Mouse (Mus musculus) bone marrow, adult 2 months (tissue): Measurements from ENCODE around the gene Lgi2. TPM values are rescaled to one million over a fixed set of nuclear protein-coding genes. Genes with fewer than 3 reads are reported as not detected.

Experiments
- H3K27ac ChIP-seq: fragments of 200-500 bp; 2 replicates; pipeline ENCODE4 v1.5.1; 2012; ENCODE audit warnings: low read depth, mild to moderate bottlenecking, control low read depth, inconsistent platforms, low read length; ENCODE audit not compliant: control insufficient read depth, poor library complexity, insufficient read depth
- H3K4me1 ChIP-seq: fragments of 200-500 bp; 2 replicates; pipeline ENCODE4 v1.6.1; 2011; ENCODE audit warnings: low read length; ENCODE audit not compliant: control insufficient read depth, insufficient read depth
- H3K4me3 ChIP-seq: fragments of 200-500 bp; replicated peaks from 2 replicates; pipeline ENCODE3; 2011; ENCODE audit warnings: mild to moderate bottlenecking, low read depth, low read length, control low read depth; ENCODE audit not compliant: control insufficient read depth
- CTCF ChIP-seq: fragments of 200-500 bp; IDR thresholded peaks from 2 replicates; pipeline ENCODE4 v1.5.1; 2011; ENCODE audit warnings: low read length, control low read depth; ENCODE audit not compliant: control insufficient read depth, insufficient read depth
- POLR2A ChIP-seq: fragments of 200-500 bp; IDR thresholded peaks from 2 replicates; pipeline ENCODE4 v1.6.1; 2011; ENCODE audit warnings: low read depth, mild to moderate bottlenecking, control low read depth, low read length, borderline replicate concordance; ENCODE audit not compliant: control insufficient read depth
- WGBS: fragments of 180-500 bp; shearing (Covaris S2); methylation state at CpG from one replicate; pipeline ENCODE4 v1.1.7; 2018; 5-methylcytosine and 5-hydroxymethylcytosine counted together
- polyA plus RNA-seq: library from polyadenylated mRNA; stranded (reverse); fragments of >200 nt; gene quantifications from 2 replicates; pipeline ENCODE4 v1.2.4, GENCODE M21; 2011; ENCODE audit warnings: low replicate concordance; ENCODE audit not compliant: missing spikeins, insufficient read depth, insufficient read length

Gene Lgi2
- polyA plus RNA-seq, 1 experiment = not detected

DNA sequence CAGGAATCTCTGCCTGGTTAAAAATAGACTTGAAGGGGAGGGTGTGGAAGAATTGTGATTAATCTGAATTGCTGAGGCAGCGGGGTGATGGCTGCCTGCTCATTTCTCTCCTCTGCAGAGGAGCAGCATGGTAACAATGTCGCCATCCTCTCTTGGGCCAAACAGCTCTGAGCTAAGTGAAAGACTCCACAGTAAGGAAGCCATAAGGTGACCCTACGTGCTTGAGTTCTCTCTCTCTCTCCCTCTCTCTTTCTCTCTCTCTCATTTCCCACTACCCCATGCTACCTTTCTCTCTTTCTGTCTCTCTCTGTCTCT is 15.0 kb downstream of the Lgi2 start:
- WGBS = 73% methylated on average over 3 of the region's 3 CpGs
- H3K4me3 ChIP-seq = no peak overlapping the region
- no peak overlapping the region for H3K27ac ChIP-seq
- TF ChIP-seq CTCF = no peak
- TF ChIP-seq POLR2A = no peak
- no peaks in the 10 kb centered on the region for H3K4me1 ChIP-seq

DNA sequence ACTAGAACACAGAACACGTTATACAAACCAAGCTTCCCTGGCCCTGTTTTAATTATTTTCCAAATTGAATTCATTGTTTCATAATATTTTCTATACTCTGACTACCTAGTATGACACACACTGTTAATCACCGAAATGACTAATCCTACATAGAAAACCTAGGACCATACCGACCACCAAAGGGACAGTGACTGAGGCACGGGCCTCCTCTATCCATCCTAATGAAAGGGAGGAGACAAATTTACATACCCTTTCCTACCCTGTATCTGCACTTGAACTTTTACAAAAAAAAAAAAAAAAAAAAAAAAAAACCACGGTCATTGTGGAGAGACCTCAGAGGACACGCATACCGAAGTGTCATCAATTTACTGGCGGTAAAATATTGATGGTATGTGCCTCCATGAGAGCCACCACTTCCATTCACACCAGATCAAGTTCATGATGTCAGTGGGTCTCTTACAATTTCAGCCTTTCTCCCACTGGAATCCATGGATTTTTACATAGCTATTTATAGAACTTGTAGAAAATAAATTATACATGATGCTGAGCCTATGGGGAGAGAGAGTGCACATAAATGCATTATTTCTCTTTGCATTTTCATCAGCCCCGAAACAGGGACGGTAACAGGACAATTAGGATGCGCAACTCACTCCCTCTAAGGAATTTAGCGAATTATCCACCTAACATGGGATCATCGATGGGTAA is 15.5 kb downstream of the Lgi2 start:
- TF ChIP-seq CTCF (no peak), POLR2A (no peak)
- Histone ChIP-seq H3K27ac (no peak overlapping the region), H3K4me1 (no peaks in the 10 kb centered on the region), H3K4me3 (no peak overlapping the region)
- WGBS = 84% methylated on average over 13 of the region's 13 CpGs

DNA sequence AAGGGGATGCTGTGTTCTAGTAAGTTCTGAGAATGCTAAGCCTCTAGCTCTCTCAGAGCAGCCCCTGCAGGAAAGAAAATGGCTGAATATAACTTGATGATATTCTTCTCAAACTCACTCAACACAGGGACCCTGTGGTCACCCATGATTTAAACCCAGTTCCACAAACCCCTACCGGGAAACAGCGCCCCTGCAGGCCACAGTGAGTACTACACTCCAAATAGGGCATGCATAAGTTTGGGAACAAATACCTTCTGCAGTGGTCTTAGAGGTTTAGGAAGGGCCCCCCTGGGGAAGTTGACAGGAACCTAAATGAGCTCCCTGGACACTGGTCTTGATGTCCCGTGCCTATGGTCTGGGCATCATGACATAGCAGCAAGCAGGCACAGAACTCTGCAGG is 19.3 kb downstream of the Lgi2 start:
- TF ChIP-seq CTCF (peak; percentile 66), POLR2A (no peak)
- 40% methylated on average over 3 of the region's 3 CpGs for WGBS
- Histone ChIP-seq H3K4me3 (no peak overlapping the region), H3K4me1 (no peaks in the 10 kb centered on the region), H3K27ac (no peak overlapping the region)

DNA sequence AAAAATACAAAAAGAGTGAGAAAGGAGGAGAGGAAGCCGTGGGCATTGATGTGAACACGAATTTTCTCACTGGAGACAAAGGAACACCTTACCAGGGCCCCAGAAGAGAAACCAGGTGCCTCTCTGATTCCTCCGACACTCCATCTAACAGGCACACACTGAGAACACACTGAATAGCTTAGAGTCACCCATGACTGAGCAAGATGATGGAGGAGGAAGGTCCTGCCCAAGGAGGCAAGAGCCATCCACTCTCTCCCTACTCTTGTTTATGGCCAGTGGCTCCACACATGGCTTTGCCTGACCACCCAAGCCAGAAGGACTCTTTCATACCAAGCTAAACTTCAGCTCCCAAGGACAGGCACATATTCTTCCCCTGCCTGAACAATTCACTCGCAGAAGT is 22.5 kb downstream of the Lgi2 start:
- Histone ChIP-seq H3K4me3 (no peak overlapping the region), H3K27ac (no peak overlapping the region), H3K4me1 (no peaks in the 10 kb centered on the region)
- TF ChIP-seq POLR2A (no peak), CTCF (no peak)
- 75% methylated on average over 4 of the region's 4 CpGs for WGBS

DNA sequence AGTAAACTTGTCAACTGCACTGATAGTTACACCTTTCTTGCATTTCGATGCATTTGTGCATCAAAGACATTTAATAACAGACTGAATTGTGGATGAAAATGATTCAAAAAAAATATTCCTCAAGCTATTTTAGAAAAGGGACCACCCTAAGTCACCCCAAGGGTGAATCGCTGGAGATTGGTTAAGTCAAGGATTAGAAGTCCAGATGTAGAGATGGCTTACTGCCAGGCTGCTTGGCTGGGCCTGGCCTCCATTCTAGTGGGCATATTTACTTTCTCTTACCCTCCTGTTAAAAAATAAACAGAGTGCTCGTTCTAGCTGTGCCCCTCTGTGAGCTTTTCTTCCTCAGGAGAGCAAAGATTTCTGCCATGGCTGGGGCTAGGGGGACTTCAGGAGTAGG is 26.1 kb downstream of the Lgi2 start:
- TF ChIP-seq POLR2A = no peak
- no peak for TF ChIP-seq CTCF
- H3K4me3 ChIP-seq = no peak overlapping the region
- 67% methylated on average over 3 of the region's 3 CpGs for WGBS
- H3K27ac ChIP-seq = no peak overlapping the region
- no peaks in the 10 kb centered on the region for H3K4me1 ChIP-seq

DNA sequence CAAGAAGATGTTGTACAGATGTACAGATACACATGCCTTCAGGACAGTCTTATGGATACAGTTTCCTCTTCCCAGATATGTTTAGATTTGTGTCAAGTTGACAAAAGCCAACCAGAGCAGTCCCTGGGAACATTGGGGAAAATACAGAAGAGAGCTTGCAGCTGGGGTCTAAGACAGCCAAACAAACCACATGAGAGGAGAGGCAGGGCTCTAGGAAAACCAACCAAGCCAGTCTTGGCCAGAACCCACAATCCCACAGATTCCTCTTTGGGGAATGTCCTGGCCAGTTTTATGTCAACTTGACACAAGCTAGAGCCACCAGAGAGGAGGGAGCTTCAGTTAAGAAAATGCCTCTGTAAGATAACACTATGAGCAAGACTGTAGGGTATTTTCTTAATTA is 26.8 kb downstream of the Lgi2 start:
- H3K27ac ChIP-seq = no peak overlapping the region
- no peak for TF ChIP-seq CTCF
- no peak for TF ChIP-seq POLR2A
- no peak overlapping the region for H3K4me3 ChIP-seq
- no peaks in the 10 kb centered on the region for H3K4me1 ChIP-seq

DNA sequence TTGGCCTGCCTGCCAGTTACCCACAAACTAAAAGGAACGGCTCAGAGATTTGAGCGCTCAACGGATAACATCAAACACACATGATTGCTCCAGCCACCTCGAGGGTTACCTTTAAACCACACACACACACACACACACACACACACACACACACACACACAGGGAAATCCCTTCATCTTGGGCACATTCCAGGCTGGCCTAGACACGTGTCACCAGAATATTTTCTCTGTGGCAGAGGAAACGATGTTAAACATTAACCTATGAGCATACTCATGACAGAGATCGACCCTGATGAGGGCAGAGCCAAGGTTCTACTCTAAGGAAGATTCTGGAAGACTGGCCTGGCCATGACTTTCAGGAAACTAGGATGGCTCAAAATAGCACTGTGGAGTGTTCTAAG is 29.2 kb downstream of the Lgi2 start:
- Histone ChIP-seq H3K4me3 (no peak overlapping the region), H3K27ac (no peak overlapping the region), H3K4me1 (no peaks in the 10 kb centered on the region)
- TF ChIP-seq CTCF = no peak
- TF ChIP-seq POLR2A = no peak
- WGBS = 78% methylated on average over 7 of the region's 7 CpGs

DNA sequence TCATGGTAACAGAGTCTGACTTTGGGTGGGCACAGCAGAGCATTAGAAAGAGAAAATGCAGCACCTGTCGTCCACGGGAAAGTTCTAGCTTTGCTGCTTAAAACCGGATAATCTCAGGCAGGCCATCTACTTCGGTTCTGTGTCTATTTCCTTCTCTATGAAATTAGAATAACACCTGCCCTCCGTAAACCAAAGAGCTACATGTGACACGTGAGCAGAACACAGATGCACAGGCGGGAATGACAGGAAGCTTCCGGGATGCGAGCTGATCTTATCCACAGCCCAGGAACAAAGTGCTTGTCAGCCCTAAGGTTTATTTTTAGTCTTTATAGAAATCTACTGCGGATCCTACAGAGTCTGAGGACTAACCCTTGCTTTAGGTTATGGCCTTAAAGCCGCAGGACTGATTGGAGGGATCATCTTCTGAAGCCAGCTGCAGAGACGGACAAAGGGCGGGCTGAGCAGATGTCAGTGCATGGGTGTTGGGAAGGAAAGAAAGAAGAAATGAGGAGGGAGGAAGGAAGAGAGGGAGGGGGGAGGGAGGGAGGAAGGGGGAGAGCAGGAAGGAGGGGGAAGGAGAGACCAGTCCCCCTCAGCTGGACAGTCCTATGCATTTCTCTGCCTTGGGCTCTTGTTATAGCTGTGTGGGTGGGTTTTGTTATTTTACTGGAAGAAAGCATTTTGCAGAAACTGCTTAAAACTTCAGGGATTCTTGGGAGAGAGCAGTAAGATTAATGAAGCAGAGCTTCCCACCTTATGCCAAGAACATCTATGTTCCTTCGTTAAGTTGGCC is 31.3 kb downstream of the Lgi2 start:
- 58% methylated on average over 14 of the region's 14 CpGs for WGBS
- Histone ChIP-seq H3K27ac (no peak overlapping the region), H3K4me1 (no peaks in the 10 kb centered on the region), H3K4me3 (no peak overlapping the region)
- TF ChIP-seq CTCF = no peak
- TF ChIP-seq POLR2A = no peak
